Mouse (Mus musculus) brain, embryonic 18.5 days (tissue): ENCODE data around the gene Ubtd1.
A peak's percentile ranks its signal among the peaks of the same experiment; 100 is the strongest.

ENCODE experiments used
- DNase-seq: peaks from one replicate; pipeline ENCODE4 v3.0.0-alpha.2; 2012; ENCODE audit warnings: low read depth, low spot score

The Ubtd1 gene

DNA sequence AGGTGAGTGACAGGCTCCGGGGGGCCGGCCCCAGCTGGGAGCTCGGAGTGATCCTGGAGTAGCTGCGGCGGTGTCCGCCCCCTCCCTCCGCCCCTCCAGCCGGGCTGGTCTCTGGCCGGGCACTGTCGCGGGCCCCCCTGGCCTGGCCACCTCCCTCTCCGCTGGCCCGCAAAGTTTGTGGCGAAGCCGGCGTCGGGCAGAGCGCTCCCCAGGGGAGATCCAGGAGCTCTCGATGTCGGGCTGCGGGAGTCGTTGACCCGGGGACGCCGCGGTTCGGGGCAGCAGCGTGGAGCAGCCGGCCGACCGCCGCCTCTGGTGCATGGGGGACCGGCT, at the start of gene Ubtd1:
Ubtd1 (plus strand) TSS at position 169 of the 333 bp plus-strand sequence.
- no peak for DNase-seq

DNA sequence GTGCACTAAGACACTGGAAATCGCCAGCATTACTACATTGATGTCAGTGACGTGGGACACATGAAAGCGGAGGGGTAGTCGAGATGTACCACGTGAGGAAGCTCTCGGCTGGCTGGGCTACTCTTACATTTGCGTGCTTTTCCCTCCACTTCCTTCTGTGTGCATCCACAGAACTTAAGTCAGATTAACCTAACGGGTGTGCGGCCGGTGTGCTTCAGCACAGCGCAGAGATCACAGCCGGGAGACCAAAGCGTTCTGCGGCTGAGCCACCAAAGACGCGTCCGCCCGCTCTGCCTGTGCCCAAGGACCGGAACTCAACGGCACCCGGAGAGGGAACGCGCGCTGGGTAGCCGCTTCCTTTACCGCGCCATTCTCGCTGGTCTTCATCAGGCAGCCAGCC, 48.9 kb upstream of the Ubtd1 start:
- no peak for DNase-seq

DNA sequence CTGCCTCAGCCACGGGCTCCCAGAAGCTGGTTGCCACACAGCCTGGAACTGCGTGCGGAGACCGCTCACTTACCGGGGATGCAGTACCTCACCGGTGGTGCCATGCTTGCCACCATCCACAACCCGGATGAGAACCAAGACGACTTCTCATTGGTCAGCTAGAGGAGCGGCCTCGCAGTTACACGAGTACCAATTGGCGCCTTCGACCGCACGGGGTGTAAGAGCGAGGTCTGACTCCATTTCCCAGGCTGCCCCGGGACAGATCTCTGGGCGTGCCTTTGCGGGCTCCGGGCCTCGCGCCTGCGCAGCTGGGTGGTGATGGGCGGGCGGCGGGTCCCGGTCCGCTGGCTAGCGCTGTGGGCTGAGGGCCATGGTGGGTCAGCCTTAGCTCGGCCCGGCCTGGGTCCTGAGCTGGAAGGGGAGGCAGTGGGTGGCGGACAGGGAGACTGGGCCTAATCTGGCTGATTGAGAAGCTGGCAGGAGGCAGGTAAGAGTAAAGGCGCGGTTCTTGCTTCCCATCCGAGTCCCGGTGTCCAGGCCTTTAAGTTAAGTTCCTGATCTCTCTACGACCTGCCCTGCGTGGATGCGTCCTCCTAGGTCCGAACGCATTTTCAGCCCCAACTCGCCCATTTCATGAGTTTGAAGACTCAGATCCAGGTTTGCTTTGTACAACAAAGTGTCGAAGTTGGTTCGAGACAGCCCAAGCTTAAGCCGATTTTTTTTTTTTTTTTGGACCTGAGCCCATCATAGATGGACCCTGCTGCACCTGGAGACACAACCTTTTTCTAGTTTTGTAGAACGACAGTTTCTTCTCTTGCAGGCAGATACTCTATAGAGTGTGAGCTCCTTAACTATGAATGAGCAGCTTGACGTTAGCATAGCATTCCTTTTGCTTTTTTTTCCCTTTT, 48.1 kb upstream of the Ubtd1 start, which contains the start of the genes Exosc1 and Zdhhc16:
Exosc1 (minus strand) TSS at position 245 of the 908 bp plus-strand sequence.
Zdhhc16 (plus strand) TSS at position 302 of the 908 bp plus-strand sequence.
- DNase-seq = peak; percentile 98

DNA sequence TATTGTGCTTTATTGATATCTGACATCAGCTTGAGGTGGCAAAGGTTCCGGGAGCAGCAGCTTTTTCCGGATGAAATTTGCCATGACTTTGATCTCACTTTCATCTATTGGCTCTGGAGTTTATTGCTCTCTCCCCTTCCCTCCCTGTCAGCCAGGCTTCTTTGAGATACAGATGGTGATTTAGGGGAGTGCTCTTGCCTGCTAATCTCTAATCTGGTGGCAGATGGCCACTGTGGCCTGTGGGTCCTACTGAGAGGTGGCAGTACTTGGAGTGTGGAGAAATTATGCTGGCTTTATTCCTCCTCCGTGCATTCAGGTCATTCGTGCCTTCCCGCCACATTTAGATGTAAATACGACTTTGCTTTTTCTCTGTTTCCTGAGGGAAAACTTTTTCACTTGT, 47.4 kb upstream of the Ubtd1 start:
- DNase-seq = no peak

DNA sequence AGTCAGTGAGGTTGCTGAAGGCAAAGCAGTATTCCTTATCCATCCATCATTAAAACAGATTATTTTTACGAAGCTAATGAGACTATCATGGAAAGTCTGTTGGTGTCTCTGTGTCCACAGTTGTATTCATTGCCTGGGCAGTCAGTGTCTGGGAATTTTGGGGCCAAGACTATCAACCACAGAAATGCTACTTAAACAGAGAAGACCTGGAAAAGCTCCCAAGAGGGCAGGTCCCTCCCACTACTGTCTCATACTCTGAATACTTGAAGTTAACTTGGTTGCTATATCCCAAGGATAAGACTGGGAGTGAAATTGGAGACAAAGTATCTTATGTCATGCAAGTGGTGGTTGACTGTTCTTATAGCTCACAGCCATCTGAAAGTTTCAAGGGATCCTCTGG, 45.6 kb upstream of the Ubtd1 start:
- no peak for DNase-seq

DNA sequence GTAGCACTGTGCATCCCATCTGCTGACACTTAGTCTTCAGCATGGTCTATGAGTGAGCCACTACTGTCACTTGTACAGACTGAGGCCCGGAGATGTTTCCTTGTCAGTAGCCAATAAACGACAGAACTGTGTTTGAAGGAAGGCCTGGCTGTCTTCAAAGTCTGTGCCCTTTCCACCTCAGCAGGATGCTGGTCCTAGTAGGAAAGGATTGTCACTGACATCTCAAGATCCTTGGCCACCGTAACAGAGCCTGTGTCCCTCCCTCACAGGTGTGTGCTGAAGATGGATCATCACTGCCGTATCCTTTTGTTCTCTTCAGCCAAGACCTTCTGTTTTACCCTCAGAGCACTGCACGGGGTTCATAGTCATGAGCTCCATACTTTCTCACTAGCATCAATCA, 43.0 kb upstream of the Ubtd1 start:
- DNase-seq = no peak

DNA sequence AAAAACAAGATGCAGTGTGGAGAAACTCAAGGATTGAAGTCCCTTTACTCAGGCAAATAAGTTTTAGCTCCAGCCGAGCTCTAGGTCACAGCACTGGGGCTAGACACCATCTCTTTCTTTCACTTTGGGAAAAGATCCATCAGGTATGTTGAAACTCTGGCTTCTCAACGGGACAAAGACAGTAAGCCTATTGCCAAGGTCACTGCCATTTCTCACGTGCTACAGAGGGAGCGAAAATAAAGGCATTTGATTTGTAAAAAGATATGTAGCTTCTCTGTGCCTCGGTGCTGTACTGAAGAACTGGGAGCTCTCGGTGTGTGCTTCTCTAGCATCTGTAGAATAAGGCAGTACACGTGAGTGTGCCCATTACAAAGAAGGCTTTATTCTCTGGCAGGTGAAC, 37.7 kb upstream of the Ubtd1 start:
- no peak for DNase-seq

DNA sequence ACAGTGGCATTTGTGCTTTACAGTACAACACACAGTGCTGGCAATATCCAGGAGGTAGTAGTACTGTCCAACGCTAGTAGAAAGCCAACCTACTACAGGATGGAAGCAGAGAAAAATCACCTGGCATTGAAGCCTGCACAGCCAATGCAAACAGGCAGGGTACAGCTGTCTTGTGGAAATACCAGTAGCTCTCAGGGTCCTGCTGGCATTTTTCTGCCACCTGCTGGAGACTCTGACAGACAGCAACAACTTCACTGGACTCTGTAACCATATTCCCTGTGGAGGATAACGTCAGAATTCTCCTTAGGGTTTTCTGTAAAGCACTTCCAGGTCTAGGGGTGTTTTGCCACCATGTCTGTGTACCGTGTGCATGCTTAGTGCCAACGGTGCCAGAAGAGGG, 29.3 kb upstream of the Ubtd1 start:
- no peak for DNase-seq

DNA sequence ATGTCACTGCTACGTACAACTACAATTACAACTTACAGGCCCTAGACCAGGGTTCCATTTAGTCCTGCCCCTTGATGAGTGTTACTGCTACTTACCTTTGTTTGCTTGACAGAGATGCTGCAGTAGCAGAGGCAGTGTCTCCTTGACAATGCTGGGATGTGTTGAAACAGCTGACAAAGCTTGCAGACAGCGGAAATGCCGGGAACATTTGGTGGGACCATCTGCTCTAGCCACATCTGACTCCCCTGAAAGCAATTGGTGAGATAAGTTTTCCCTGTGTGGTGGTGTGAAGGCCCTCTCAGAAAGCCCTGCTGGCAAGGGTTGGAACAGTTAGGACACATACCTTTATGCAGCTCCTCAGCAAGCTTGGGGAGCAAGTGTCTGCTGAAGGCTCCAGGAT, 28.0 kb upstream of the Ubtd1 start:
- DNase-seq = no peak

DNA sequence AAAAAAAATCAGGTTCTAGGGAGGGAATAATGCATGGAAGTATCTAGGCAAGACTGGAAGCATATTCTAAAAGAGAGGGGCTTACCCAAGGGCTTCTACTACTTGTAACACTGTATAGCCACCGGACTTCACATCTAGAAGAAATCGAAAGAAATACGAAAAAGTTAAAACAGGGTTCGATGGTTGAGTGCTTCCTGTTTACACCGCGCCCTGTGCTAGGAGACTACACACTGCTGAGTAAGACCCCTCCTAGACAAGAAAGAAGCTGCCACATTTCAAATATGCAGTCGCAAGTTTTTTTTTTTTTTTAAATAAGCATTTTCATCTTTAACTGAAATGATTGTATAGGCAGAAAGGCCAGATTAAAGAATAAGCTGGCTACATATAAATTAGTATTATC, 11.9 kb upstream of the Ubtd1 start:
- no peak for DNase-seq

DNA sequence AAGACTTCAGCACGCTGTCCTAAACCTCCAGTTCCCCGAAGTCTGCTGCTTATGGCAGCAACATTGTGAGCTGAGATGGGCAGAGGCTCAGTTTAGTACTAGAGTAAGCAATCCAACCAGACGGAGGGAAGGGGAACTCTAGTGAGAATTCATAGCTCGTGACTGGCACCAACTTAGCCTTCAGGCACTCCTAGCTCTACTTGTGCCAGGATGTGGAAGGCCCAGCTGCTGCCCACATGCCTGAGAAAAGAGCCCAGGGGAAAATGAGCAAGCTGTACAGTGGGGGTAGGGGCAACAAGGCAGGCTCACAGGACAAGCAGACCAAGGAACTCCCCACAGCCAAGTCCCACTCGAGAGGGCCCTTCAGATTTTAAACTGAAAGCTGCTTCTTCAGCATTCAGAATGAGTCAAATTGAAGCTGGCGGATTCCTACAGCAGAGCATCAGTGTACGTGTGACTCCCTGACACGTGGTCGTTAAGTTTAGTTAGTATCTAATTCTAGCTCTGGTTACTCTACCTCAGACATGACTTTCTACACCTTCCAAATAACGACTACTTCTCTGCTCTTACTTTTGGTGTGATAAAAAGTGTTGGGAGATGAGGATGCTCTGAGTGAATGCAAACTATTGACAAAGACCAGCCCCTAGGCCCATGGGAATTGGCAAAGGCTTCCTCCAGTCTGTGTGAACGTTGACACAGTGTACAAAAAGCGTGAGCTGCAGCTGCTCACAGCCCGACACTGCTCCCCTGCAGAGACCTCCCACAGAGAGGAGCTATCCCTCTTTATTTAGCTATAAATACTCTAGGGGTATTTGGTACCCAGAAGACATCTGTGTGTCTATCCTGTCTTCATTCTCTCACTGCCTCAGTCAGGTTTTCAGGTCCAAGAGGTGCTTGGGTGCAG, 7.4 kb upstream of the Ubtd1 start:
- DNase-seq = no peak

DNA sequence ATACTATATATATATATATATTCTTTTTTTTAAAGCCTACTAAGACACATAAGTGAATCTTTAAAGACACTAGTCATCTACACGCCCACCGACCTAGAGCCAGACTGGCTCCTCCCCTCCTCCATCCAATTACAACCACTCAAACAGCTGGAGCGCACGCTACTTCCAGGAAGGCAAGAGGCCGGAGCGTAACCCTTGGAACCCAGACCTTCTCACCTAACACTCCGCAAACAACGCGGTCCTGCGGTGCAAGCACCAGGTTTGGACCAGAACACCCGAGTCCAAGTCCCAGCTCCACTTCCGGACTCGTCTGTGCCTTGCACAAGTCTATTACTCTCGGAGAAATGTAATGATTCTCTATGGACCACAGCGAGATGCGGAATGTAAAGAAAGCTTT, 1.1 kb upstream of the Ubtd1 start:
- no peak for DNase-seq

DNA sequence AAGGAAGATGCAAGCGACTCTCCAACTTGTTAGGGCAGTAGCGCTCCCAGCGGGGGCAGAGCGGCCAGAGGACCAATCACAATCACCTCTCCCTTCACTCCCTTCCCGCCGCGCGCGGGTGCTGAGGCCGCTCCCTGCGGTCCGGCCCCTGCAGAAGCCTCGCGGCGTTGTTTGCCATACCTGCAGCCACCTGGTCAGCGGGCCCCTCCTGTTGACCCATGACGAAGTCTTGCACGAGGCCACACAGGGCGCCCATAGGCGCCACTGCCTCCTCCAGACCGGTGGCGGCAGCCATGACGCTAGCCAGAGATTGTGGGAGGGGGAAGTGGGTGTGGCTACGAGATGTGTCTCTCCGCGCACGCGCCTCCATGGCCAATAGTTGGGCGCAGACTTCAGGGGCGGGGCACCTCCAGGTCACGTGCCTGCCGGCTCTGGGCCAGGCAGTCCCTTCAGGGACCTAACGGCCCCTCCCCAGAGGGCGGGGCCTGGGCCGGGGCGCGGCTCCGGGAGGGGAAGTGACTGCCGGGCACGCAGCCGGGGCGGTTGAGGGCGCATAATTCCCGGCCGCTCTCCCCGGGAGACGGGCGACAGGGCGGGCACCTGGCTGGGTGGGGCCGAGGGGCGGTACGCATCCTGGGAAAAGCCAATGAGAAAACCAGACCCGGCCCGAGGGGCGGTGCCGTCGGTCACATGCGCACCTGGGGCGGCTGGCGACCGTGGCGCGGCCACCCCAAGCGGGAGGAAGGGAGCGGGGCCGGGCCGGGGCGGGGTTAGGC, 556 bp upstream of the Ubtd1 start, which contains the start of gene Mms19:
Mms19 (minus strand) TSS at position 339 of the 776 bp plus-strand sequence.
- DNase-seq = peak; percentile 96

DNA sequence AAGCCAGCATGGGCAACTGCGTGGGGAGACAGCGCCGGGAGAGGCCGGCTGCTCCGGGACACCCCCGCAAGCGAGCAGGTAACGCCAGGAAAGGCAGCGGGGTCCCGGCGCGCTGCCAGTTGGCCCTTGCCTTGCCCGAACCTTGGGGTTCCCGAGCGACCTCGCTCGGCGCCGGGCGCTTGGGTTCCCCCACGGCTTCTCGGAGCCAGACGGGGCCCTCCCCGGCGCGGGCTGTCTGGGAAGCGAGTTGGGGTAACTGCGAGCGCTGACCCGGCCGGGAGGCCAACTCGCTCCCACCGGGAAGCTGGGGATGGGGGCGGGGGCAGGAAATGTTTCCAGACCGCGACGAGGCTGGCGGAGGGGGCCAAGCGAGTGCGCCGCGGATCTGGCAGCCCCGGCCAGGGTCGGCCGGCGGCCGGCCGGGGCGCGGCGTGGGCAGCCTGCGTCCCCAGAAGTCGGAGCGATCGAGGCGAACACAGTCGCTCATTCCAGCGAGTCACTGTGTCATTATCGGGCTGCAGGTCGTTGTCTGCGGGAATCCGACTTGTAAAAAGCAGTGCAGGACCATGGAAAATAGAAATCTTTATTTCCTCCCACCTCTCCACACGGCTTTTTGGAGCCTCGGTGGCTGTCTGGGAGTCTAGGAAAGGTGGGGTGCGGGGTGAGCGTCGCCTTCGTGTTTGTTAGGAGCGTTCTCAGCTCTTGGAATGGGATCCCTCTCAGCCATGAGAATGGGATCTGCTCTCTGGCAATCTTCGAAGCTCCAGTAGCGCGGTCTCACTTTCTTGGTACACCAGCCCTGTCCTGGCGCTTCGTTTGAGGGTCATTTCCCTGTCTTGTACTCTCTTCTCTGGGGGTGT, 598 bp downstream of the Ubtd1 start:
- no peak for DNase-seq

DNA sequence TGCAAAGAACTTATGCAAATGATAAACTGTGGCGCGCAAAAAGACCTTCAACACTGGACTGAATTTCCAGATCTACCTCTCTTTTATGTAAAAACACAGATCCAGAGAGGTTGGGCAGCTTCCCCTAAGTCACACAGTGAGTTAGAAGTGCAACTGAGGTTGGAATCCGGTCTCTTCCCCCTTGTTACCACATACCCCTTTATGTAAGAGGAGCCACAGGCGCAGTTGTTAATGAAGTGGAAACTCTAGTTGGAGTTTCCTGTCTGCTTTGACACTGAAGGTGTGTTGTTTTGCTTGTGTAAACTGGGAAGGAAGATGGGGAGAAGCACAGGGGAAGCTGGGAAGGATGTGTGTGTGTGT, 1.2 kb downstream of the Ubtd1 start:
- no peak for DNase-seq

DNA sequence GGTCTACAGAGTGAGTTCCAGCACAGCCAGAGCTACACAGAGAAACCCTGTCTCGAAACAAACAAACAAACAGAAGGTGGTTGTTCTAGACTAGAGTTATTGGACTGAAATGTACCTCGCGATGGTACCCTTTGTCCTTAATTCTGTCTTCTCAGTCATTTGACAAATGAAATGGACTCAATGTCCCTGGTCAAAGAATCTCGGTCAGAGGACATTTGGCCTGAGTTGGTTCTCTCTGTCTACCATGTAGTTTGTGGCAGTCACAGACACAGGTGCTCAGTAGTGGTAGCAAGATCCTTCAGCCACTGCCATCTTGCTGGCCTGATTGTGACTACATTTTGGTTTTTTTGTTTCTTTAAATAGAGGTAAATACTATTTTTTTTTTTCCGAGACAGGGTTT, 4.4 kb downstream of the Ubtd1 start:
- DNase-seq = no peak

DNA sequence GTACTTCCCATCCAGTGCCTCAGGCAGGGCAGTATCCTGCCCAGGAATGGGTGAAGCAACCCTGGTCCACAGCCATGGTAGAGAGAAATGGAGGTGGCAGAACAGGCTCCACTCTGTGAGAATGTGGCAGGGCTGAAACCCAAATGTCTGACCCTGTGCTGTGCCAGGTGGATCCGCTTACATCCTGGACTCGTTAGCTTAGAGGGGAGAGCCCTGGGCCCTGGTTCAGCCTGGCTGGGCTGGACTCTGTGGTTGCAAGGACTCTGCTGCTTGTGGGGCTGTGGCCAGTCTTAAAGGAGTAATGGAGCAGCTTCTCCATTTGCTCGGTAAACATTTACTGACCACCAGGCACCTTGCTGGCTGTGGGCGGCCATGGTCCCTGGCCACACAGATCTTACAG, 5.6 kb downstream of the Ubtd1 start:
- DNase-seq = no peak

DNA sequence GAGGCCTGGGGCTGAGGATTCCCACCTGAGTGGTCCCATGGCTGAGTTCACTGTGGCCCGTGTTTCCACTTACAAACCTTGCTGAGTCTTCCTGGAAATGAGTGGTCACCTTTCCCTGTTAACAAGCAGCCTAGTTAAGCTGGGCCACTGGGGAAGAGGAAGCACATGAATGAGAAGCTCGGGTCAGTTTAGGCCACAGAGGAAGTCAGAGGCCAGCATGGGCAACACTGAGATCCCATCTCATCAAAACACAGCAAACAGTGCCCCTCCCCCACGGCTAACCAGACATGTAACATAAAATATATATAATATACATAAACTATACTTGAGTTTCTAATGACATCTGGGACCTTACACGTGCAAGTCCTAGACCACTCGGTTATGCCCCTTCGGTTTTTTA, 8.2 kb downstream of the Ubtd1 start:
- DNase-seq = no peak

DNA sequence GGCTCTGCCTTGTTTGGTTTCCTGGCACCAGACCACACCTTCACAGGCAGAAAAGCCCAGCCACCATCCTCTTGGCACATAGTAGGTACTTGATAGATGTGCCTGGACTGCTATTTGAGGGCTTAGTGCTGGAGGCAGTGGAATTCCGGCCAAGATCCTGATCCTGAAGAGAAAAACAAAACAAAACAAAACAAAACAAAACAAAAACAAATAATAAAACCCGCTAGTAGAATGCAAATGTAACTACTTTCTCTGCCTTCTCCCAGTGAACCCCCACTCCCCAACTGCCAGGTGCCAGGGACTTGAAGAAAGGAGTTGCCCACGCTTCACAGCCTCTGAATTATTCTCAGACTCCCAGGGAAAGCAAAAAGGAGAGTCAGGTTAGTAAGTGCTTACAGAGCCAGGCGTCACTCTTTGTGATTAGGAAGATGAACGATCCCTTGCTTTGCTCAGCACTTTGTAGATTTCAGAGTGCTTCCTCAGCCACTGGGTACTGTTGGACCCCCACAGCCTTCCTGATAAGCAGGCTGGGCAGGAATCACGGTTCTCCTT, 10.4 kb downstream of the Ubtd1 start:
- no peak for DNase-seq

DNA sequence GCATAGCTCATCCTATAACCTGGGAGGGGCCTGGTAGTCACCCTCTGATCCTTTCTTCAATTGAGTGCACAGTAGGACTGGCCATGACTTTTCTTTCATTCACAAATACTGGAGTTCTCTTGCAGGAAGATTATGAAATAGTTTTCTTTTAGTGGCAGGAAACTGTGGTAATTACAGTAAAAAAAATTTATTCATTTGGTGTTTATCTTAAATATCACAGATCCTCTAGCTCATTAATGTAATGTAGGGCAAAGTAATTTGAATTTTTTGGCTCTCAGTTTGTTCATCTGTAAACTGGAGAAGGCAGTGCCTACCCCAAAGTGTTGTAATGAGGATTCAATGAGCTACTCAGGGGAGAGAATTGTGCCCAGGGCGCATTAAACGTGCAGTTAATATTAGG, 11.4 kb downstream of the Ubtd1 start:
- DNase-seq = no peak

DNA sequence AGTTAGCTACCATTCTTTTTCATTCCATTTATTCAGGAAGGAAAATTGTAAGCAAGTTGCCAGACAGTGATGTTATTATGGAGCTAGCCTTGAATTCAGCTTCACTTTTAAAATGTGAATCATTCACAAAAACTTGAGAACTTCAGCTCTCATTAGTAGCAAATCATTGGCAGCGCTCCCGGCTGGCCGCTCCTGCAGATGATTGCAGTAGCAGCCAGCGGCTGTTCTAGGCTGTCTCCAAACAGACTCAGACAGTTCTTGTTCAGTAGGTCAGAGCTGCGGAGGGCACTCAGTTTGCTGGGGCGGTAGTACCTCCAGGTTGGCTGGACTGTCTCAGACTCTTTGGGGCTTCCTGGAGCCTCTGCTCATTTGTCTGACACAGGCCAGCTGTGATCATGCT, 11.9 kb downstream of the Ubtd1 start:
- DNase-seq = no peak
